Mouse (Mus musculus) midbrain, embryonic 10.5 days (tissue): Measurements from ENCODE around the gene Rmnd5a. TPM values are rescaled to one million over a fixed set of nuclear protein-coding genes. Genes with fewer than 3 reads are reported as not detected.

Source experiments
- DNase-seq: peaks from one replicate; pipeline ENCODE4 v3.0.0-alpha.2; 2017; ENCODE audit warnings: low spot score
- H3K27ac ChIP-seq: fragments of 300-500 bp; sonication (generic); replicated peaks from 2 replicates; pipeline ENCODE4 v1.5.1; 2016; ENCODE audit warnings: mild to moderate bottlenecking
- H3K27me3 ChIP-seq: fragments of 300-500 bp; sonication (generic); 2 replicates; pipeline ENCODE4 v1.6.1; 2016; ENCODE audit warnings: low read depth, mild to moderate bottlenecking; ENCODE audit not compliant: poor library complexity, severe bottlenecking
- H3K36me3 ChIP-seq: fragments of 300-500 bp; sonication (generic); 2 replicates; pipeline ENCODE4 v1.6.1; 2016; ENCODE audit warnings: mild to moderate bottlenecking, moderate library complexity
- H3K4me1 ChIP-seq: fragments of 300-500 bp; sonication (generic); 2 replicates; pipeline ENCODE4 v1.6.1; 2016
- H3K4me3 ChIP-seq: fragments of 300-500 bp; sonication (generic); 2 replicates; pipeline ENCODE4 v1.5.1; 2016; ENCODE audit warnings: mild to moderate bottlenecking, moderate library complexity
- H3K9me3 ChIP-seq: fragments of 300-500 bp; sonication (generic); replicated peaks from 2 replicates; pipeline ENCODE4 v1.6.1; 2016; ENCODE audit warnings: mild to moderate bottlenecking
- WGBS: fragments of 180-500 bp; shearing (Covaris S2); methylation state at CpG from one replicate; pipeline ENCODE4 v1.1.7; 2016; 5-methylcytosine and 5-hydroxymethylcytosine counted together
- polyA plus RNA-seq: library from polyadenylated mRNA; unstranded; fragments of >200 nt; fragmentation: Nextera tagmentation; extraction: Ambion mirVana; gene quantifications from 2 replicates; pipeline ENCODE4 v1.2.1, GENCODE M21; 2016

Gene Rmnd5a
- polyA plus RNA-seq, 1 experiment from 2014 or later, result 9.2 TPM

DNA sequence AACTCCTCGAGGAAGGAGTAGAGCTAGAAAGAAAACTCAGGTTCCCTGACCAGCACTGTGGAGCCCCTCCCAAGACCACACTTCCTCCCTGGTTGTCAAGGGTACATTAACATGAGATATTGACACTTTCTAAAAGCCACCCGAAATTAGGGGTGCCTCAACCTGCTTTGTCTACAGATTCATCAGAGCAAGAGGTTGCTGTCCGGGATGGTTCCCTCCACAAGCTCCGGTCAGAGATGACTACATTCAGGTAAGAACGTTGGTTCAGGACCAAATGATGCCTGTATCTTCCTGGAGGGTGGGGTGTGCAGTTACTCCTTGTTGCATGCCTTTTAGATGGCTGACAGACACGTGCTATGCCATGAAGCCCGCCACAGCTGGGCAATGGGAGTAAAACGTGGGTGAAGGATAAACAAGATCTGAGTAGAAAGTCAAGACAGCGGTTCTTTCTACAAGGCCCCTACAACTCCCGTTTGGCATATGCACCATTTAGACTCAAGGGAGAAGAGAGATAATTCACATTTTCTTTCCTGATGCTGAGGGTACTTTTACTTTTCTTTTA lies 87.5 kb downstream of the Rmnd5a start:
- DNase-seq, result no peak
- Histone ChIP-seq H3K27me3 (no peaks in the 10 kb centered on the region), H3K27ac (no peak overlapping the region), H3K36me3 (no peaks in the 10 kb centered on the region), H3K4me1 (no peaks in the 10 kb centered on the region), H3K9me3 (peaks cover 3% of the 10 kb centered on the region), H3K4me3 (no peak overlapping the region)
- WGBS, result 84% methylated on average over 10 of the region's 10 CpGs

- H3K27me3 ChIP-seq, result no peaks in the 10 kb centered on the region
- DNase-seq, result no peak
- no peaks in the 10 kb centered on the region for H3K4me1 ChIP-seq
- H3K36me3 ChIP-seq, result no peaks in the 10 kb centered on the region
- peaks cover 10% of the 10 kb centered on the region for H3K9me3 ChIP-seq
- 90% methylated on average over 6 of the region's 6 CpGs for WGBS
- H3K27ac ChIP-seq, result no peak overlapping the region
- H3K4me3 ChIP-seq, result no peak overlapping the region
Observed at GRCm38 (mm10) chr6:71352201-71352600, 88.2 kb downstream of the Rmnd5a start.

DNA sequence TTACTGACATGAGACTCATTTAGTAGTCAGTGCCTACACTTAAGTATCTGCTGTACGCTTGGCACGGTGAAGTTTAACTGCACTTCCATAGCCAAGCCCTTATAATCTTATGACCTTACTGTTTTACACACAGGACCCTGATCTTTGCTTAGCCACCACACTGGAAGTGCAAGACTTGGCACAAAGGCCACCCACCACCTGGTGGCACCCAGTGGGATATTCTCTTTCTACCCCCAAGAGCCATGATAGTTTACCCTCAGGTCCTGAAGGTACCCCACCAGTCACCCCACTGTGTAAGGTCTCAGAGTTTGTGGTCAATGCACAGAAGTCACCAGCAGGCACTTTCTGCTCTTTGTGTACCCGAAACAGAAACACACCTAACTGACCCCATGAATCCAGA lies 89.2 kb downstream of the Rmnd5a start:
- no peak for DNase-seq
- Histone ChIP-seq H3K36me3 (no peaks in the 10 kb centered on the region), H3K27me3 (no peaks in the 10 kb centered on the region), H3K27ac (no peak overlapping the region), H3K4me1 (no peaks in the 10 kb centered on the region), H3K4me3 (no peak overlapping the region), H3K9me3 (peaks cover 10% of the 10 kb centered on the region)
- 93% methylated on average over 3 of the region's 3 CpGs for WGBS

- Histone ChIP-seq H3K9me3 (peaks cover 10% of the 10 kb centered on the region), H3K4me1 (no peaks in the 10 kb centered on the region), H3K27ac (no peak overlapping the region), H3K36me3 (no peaks in the 10 kb centered on the region), H3K4me3 (no peak overlapping the region), H3K27me3 (no peaks in the 10 kb centered on the region)
- WGBS, result 94% methylated on average over 9 of the region's 9 CpGs
- no peak for DNase-seq
Observed at GRCm38 (mm10) chr6:71348006-71348405, 92.4 kb downstream of the Rmnd5a start.

DNA sequence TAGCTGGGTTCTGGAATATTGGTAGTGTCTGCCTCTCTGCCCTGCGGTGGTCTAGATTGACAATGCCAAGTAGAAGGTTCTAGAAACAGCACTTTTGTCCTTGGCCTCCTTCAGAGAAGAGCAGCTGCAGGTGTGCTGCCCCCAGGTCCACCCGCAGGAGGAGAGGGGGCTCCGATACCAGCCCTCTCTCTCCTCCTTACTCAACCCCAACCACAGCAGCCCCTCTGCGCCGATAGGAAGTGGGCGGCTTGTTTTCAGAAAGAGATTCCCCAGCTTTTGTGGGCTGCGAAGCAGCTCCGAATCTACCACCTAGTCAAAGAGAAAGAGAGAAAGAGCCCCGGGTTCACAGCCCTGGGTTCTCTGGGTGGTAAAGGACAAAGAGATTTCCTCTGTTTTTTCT lies 99.3 kb downstream of the Rmnd5a start:
- no peak overlapping the region for H3K4me3 ChIP-seq
- WGBS, result 92% methylated on average over 9 of the region's 9 CpGs
- no peak overlapping the region for H3K27ac ChIP-seq
- DNase-seq, result no peak
- no peaks in the 10 kb centered on the region for H3K36me3 ChIP-seq
- H3K9me3 ChIP-seq, result no peaks in the 10 kb centered on the region
- H3K4me1 ChIP-seq, result no peaks in the 10 kb centered on the region
- no peaks in the 10 kb centered on the region for H3K27me3 ChIP-seq

DNA sequence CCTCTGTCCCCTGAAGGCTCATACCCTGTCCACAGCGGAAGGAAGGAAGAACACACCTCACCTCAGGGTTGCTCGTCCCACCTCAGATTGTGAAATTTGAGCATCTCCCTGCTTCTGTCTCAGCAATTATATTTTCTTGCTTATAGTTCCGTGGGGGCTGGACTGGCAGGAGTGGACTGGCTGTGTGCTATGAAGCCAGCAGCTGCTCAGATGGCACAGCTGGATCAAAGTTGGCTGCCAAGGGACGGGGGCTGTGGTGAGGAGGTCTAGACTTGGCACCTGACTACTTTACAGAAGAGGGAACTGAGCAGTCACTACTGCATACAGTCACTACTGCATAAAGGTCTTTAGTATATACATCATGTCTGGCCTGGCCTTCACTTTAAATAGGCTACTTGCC lies 101.1 kb downstream of the Rmnd5a start:
- Histone ChIP-seq H3K4me3 (no peak overlapping the region), H3K27me3 (no peaks in the 10 kb centered on the region), H3K27ac (no peak overlapping the region), H3K9me3 (no peaks in the 10 kb centered on the region), H3K36me3 (no peaks in the 10 kb centered on the region), H3K4me1 (no peaks in the 10 kb centered on the region)
- 89% methylated on average over 4 of the region's 4 CpGs for WGBS
- no peak for DNase-seq

GRCm38 (mm10) chr6:71338941-71339340 lies 101.5 kb downstream of the Rmnd5a start:
- no peak overlapping the region for H3K27ac ChIP-seq
- no peaks in the 10 kb centered on the region for H3K9me3 ChIP-seq
- WGBS, result 92% methylated on average over 3 of the region's 3 CpGs
- no peaks in the 10 kb centered on the region for H3K27me3 ChIP-seq
- DNase-seq, result no peak
- no peak overlapping the region for H3K4me3 ChIP-seq
- H3K36me3 ChIP-seq, result no peaks in the 10 kb centered on the region
- no peaks in the 10 kb centered on the region for H3K4me1 ChIP-seq

Other genes with a start within 250 kb of the Rmnd5a start
- not detected in 2 replicates for gene Fabp1, start 240.8 kb downstream of the Rmnd5a start, polyA plus RNA-seq
- 32.2 and 34.2 TPM in 2 replicates for gene Krcc1, start 169.0 kb downstream of the Rmnd5a start, polyA plus RNA-seq
- gene Smyd1, start 118.4 kb downstream of the Rmnd5a start, polyA plus RNA-seq, result 0.21 TPM in 1 of 2 replicates, not detected in the other
- gene Cd8b1, start 117.8 kb downstream of the Rmnd5a start, polyA plus RNA-seq, result 0.10 and 0.17 TPM in 2 replicates
- gene Cd8a, start 67.2 kb downstream of the Rmnd5a start, polyA plus RNA-seq, result not detected in 2 replicates
- 9.8 and 11.3 TPM in 2 replicates for gene Rnf103, start 53.3 kb upstream of the Rmnd5a start, polyA plus RNA-seq
- gene Chmp3, start 103.2 kb upstream of the Rmnd5a start, polyA plus RNA-seq, result 49.7 and 50.5 TPM in 2 replicates
- 76.8 and 87.7 TPM in 2 replicates for gene Kdm3a, start 192.4 kb upstream of the Rmnd5a start, polyA plus RNA-seq